12 mouse cellular contexts compared by ENCODE assay signal in the genomic region with DNA sequence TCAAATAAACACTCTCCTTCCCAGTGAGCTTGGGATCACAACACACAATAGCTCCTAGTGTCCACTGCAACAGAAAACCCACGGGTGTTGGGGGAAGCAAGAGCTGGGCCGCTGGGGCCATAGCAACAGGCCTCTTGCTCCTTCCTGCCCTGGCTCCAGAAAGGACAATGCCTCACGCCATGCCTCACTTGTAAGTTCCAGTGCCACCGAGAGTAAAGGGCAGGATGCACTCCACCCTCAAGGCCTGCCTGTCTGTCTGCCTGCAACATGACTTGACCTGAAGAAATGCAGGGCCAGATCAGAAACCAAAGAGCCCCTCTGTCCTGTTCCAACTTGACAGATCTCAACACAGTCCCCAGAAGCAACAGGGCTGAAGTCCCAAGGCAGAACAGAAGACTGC. TPM values are rescaled to one million over a fixed set of nuclear protein-coding genes. Genes with fewer than 3 reads are reported as not detected.
DNase-seq lines count a peak whose midpoint lies in the region; ATAC-seq and TF ChIP-seq lines count a peak whose summit lies in the region.
"Had no signal": no experiment of that assay in that cellular context is flagged by ENCODE, and none has a peak within 500 bp of the region (broad histone marks: within the 10 kb centered on the region; RNA-seq: fewer than 3 reads in every experiment).

No protein-coding gene starts in this region.

- WGBS in kidney, postnatal 0 days = 44% methylated on average over 4 of the region's 4 CpGs
- 30% methylated on average over 4 of the region's 4 CpGs for WGBS in hindbrain, embryonic 12.5 days
- WGBS in liver, embryonic 15.5 days (ENCODE audit: insufficient replicate concordance) = 46% methylated on average over 4 of the region's 4 CpGs

- no peak overlapping the region for H3K27ac ChIP-seq in kidney, postnatal 0 days
- peak overlapping the region; percentile 44; the same call in 1 of the 2 replicates for H3K27ac ChIP-seq in hindbrain, embryonic 12.5 days
- peak overlapping the region; percentile 99 for H3K27ac ChIP-seq in liver, embryonic 15.5 days (replicated peaks)
- H3K27ac ChIP-seq: macrophage had no signal

- H3K4me1 ChIP-seq in erythroblast, embryonic 14.5 days (ENCODE audit: control insufficient read depth) = peaks cover 89% of the 10 kb centered on the region
- H3K4me1 ChIP-seq in kidney, postnatal 0 days (replicated peaks; ENCODE audit: insufficient read depth, low read length) = no peaks in the 10 kb centered on the region
- H3K4me1 ChIP-seq in hindbrain, embryonic 12.5 days = peaks cover 40% of the 10 kb centered on the region
- peaks cover 89% of the 10 kb centered on the region for H3K4me1 ChIP-seq in liver, embryonic 15.5 days (replicated peaks)

- H3K9ac ChIP-seq in kidney, postnatal 0 days (ENCODE audit: low read depth, low read length) = 0 out of 2 replicates have a peak overlapping the region, but pooled peaks have one; percentile 3
- no peak overlapping the region for H3K9ac ChIP-seq in hindbrain, embryonic 12.5 days
- peak overlapping the region; percentile 60 for H3K9ac ChIP-seq in liver, embryonic 15.5 days

- peak overlapping the region; percentile 58 for H3K4me3 ChIP-seq in erythroblast, embryonic 14.5 days (replicated peaks)
- no peak overlapping the region for H3K4me3 ChIP-seq in kidney, postnatal 0 days (replicated peaks; ENCODE audit: low read depth, low read length)
- no peak overlapping the region for H3K4me3 ChIP-seq in hindbrain, embryonic 12.5 days
- peak overlapping the region; percentile 29; the same call in 1 of the 2 replicates for H3K4me3 ChIP-seq in liver, embryonic 15.5 days (replicated peaks)

- no peaks in the 10 kb centered on the region for H3K27me3 ChIP-seq in erythroblast, embryonic 14.5 days (ENCODE audit: control insufficient read depth)
- no peaks in the 10 kb centered on the region for H3K27me3 ChIP-seq in kidney, postnatal 0 days (ENCODE audit: insufficient read depth, low read length)
- peaks cover 14% of the 10 kb centered on the region; the same call in 1 of the 2 replicates for H3K27me3 ChIP-seq in hindbrain, embryonic 12.5 days
- no peaks in the 10 kb centered on the region for H3K27me3 ChIP-seq in liver, embryonic 15.5 days

- no peak for TF ChIP-seq CTCF in kidney, postnatal 0 days (IDR thresholded peaks at IDR 0.05; ENCODE audit: low read depth)

- ATAC-seq in erythroblast, adult 5-6 weeks (replicated peaks; ENCODE audit: low FRiP score, poor library complexity, severe bottlenecking) = no peak
- no peak for ATAC-seq in kidney, postnatal 0 days (replicated peaks; ENCODE audit: low FRiP score, low read depth)
- ATAC-seq in hindbrain, embryonic 12.5 days (ENCODE audit: low FRiP score) = no peak
- no peak for ATAC-seq in liver, embryonic 15.5 days (ENCODE audit: insufficient read depth)

- H3K9me3 ChIP-seq in erythroblast, embryonic 14.5 days (ENCODE audit: control insufficient read depth, low read length) = no peaks in the 10 kb centered on the region
- H3K9me3 ChIP-seq in kidney, postnatal 0 days (replicated peaks; ENCODE audit: low read length) = no peaks in the 10 kb centered on the region
- H3K9me3 ChIP-seq in hindbrain, embryonic 12.5 days (replicated peaks) = no peaks in the 10 kb centered on the region
- no peaks in the 10 kb centered on the region for H3K9me3 ChIP-seq in liver, embryonic 15.5 days (replicated peaks)

- no peak for DNase-seq in kidney, postnatal 0 days (ENCODE audit: low spot score)
- DNase-seq in kidney, postnatal 14 days = no peak
- DNase-seq in urinary bladder, postnatal 14 days (ENCODE audit: low spot score) = no peak
- no peak for DNase-seq in embryo, embryonic 9.5 days (ENCODE audit: extremely low spot score)
- DNase-seq: embryo, embryonic 11 days; heart, postnatal 36 days; thymus, postnatal 25 days had no signal

- H3K36me3 ChIP-seq in erythroblast, embryonic 14.5 days (ENCODE audit: control insufficient read depth) = peaks cover 73% of the 10 kb centered on the region
- no peaks in the 10 kb centered on the region for H3K36me3 ChIP-seq in kidney, postnatal 0 days (ENCODE audit: insufficient read depth, low read length)
- no peaks in the 10 kb centered on the region for H3K36me3 ChIP-seq in hindbrain, embryonic 12.5 days
- H3K36me3 ChIP-seq in liver, embryonic 15.5 days (replicated peaks) = peaks cover 19% of the 10 kb centered on the region

- H3K4me2 ChIP-seq in kidney, postnatal 0 days (ENCODE audit: low read length) = no peak overlapping the region
- H3K4me2 ChIP-seq in hindbrain, embryonic 12.5 days (replicated peaks) = no peak overlapping the region
- peak overlapping the region; percentile 69 for H3K4me2 ChIP-seq in liver, embryonic 15.5 days

RNA-seq across cellular contexts. Expression of a gene that starts 48.8 kb away (rescaled TPM):
- polyA plus RNA-seq in erythroblast, embryonic 14.5 days (2012) = not detected in 2 replicates
- total RNA-seq in erythroblast, adult 5-6 weeks (2015; ENCODE audit: low replicate concordance) = not detected in 2 replicates
- not detected in 2 replicates for total RNA-seq in erythroblast, adult 5-6 weeks (2017; ENCODE audit: low replicate concordance)
- polyA plus RNA-seq in kidney, postnatal 0 days (2015; fragmentation: Nextera tagmentation; extraction: Ambion mirVana) = 0.36 and 0.57 TPM in 2 replicates
- polyA plus RNA-seq in hindbrain, embryonic 12.5 days (2016; fragmentation: Nextera tagmentation; extraction: Ambion mirVana) = 0.48 and 0.68 TPM in 2 replicates
- 0.05 and 0.07 TPM in 2 replicates for polyA plus RNA-seq in liver, embryonic 15.5 days (2015; fragmentation: Nextera tagmentation; extraction: Ambion mirVana)

Comparison
In these comparisons a context has a peak if more than half of its experiments do, and no peak if none do; other contexts are left out.
1. H3K4me3 ChIP-seq: peak in erythroblast, embryonic 14.5 days (single experiment) and liver, embryonic 15.5 days (single experiment); none in kidney, postnatal 0 days (single experiment) and hindbrain, embryonic 12.5 days (single experiment).